Mouse (Mus musculus): ENCODE results near the gene Cldn16. TPM values are rescaled to one million over a fixed set of nuclear protein-coding genes. Genes with fewer than 3 reads are reported as not detected.
"Not testable (repeated sequence)": the region's sequence is repeated elsewhere in the genome, so short reads cannot be mapped to it uniquely, and the experiment has no call there.

The Cldn16 gene
- polyA plus RNA-seq, 1 experiment = not detected

- H3K4me1 ChIP-seq (ENCODE audit: control insufficient read depth, insufficient read depth, low read length) = no peaks in the 10 kb centered on the region
- no peak overlapping the region for H3K27ac ChIP-seq (ENCODE audit: control insufficient read depth, insufficient read depth, low read depth, low read length)
- TF ChIP-seq CTCF (IDR thresholded peaks at IDR 0.05; ENCODE audit: control insufficient read depth, insufficient read depth, insufficient replicate concordance, low read depth, low read length) = no peak
- TF ChIP-seq POLR2A (IDR thresholded peaks at IDR 0.05; ENCODE audit: control insufficient read depth, low read depth, low read length) = no peak
- no peaks in the 10 kb centered on the region for H3K36me3 ChIP-seq (ENCODE audit: control insufficient read depth, insufficient read depth, low read length)
- no peaks in the 10 kb centered on the region for H3K27me3 ChIP-seq (ENCODE audit: control insufficient read depth, insufficient read depth, low read length)
- H3K4me3 ChIP-seq (ENCODE audit: control insufficient read depth, low read depth, low read length) = no peak overlapping the region
Observed at GRCm38 (mm10) chr16:26447594-26447993, 15.3 kb upstream of the Cldn16 start.

DNA sequence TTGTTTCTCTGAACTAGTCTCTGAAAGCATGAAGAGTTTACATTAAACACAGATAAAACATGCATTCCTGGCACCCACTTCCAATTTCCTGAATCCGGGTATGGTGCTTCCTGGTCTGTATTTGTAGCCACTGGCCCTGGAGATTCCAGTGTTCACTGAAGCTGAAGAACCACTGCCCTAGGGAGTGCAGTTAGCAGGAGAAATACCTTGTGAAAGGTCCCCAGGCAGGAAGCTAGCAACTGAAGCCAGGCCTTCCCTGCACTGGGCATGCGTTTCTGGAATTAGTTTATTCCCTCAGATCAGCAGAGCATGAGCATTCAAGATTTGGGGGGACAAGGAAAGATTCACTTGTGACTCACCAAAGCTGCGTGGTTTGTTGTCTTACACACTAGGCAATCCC, 8.8 kb upstream of the Cldn16 start:
- no peaks in the 10 kb centered on the region for H3K4me1 ChIP-seq (ENCODE audit: control insufficient read depth, insufficient read depth, low read length)
- no peaks in the 10 kb centered on the region for H3K27me3 ChIP-seq (ENCODE audit: control insufficient read depth, insufficient read depth, low read length)
- TF ChIP-seq CTCF (IDR thresholded peaks at IDR 0.05; ENCODE audit: control insufficient read depth, insufficient read depth, insufficient replicate concordance, low read depth, low read length) = no peak
- TF ChIP-seq POLR2A (IDR thresholded peaks at IDR 0.05; ENCODE audit: control insufficient read depth, low read depth, low read length) = no peak
- H3K4me3 ChIP-seq (ENCODE audit: control insufficient read depth, low read depth, low read length) = no peak overlapping the region
- no peaks in the 10 kb centered on the region for H3K36me3 ChIP-seq (ENCODE audit: control insufficient read depth, insufficient read depth, low read length)
- H3K27ac ChIP-seq (ENCODE audit: control insufficient read depth, insufficient read depth, low read depth, low read length) = no peak overlapping the region

- Histone ChIP-seq H3K4me1 (ENCODE audit: control insufficient read depth, insufficient read depth, low read length) (no peaks in the 10 kb centered on the region), H3K4me3 (ENCODE audit: control insufficient read depth, low read depth, low read length) (no peak overlapping the region), H3K27ac (ENCODE audit: control insufficient read depth, insufficient read depth, low read depth, low read length) (no peak overlapping the region), H3K36me3 (ENCODE audit: control insufficient read depth, insufficient read depth, low read length) (no peaks in the 10 kb centered on the region), H3K27me3 (ENCODE audit: control insufficient read depth, insufficient read depth, low read length) (no peaks in the 10 kb centered on the region)
- TF ChIP-seq CTCF (IDR thresholded peaks at IDR 0.05; ENCODE audit: control insufficient read depth, insufficient read depth, insufficient replicate concordance, low read depth, low read length) (no peak), POLR2A (IDR thresholded peaks at IDR 0.05; ENCODE audit: control insufficient read depth, low read depth, low read length) (no peak)
Observed at GRCm38 (mm10) chr16:26456182-26456581, 6.8 kb upstream of the Cldn16 start.

GRCm38 (mm10) chr16:26466535-26466934, 3.6 kb downstream of the Cldn16 start:
- Histone ChIP-seq H3K36me3 (ENCODE audit: control insufficient read depth, insufficient read depth, low read length) (no peaks in the 10 kb centered on the region), H3K27me3 (ENCODE audit: control insufficient read depth, insufficient read depth, low read length) (no peaks in the 10 kb centered on the region), H3K27ac (ENCODE audit: control insufficient read depth, insufficient read depth, low read depth, low read length) (no peak overlapping the region), H3K4me3 (ENCODE audit: control insufficient read depth, low read depth, low read length) (no peak overlapping the region), H3K4me1 (ENCODE audit: control insufficient read depth, insufficient read depth, low read length) (no peaks in the 10 kb centered on the region)
- no peak for TF ChIP-seq POLR2A (IDR thresholded peaks at IDR 0.05; ENCODE audit: control insufficient read depth, low read depth, low read length)

GRCm38 (mm10) chr16:26471254-26471653, 8.3 kb downstream of the Cldn16 start:
- H3K4me3 ChIP-seq (ENCODE audit: control insufficient read depth, low read depth, low read length) = no peak overlapping the region
- H3K27me3 ChIP-seq (ENCODE audit: control insufficient read depth, insufficient read depth, low read length) = no peaks in the 10 kb centered on the region
- H3K4me1 ChIP-seq (ENCODE audit: control insufficient read depth, insufficient read depth, low read length) = no peaks in the 10 kb centered on the region
- no peak for TF ChIP-seq POLR2A (IDR thresholded peaks at IDR 0.05; ENCODE audit: control insufficient read depth, low read depth, low read length)
- no peak for TF ChIP-seq CTCF (IDR thresholded peaks at IDR 0.05; ENCODE audit: control insufficient read depth, insufficient read depth, insufficient replicate concordance, low read depth, low read length)
- no peak overlapping the region for H3K27ac ChIP-seq (ENCODE audit: control insufficient read depth, insufficient read depth, low read depth, low read length)
- H3K36me3 ChIP-seq (ENCODE audit: control insufficient read depth, insufficient read depth, low read length) = no peaks in the 10 kb centered on the region

GRCm38 (mm10) chr16:26495721-26496120, 32.8 kb downstream of the Cldn16 start:
- Histone ChIP-seq H3K4me3 (ENCODE audit: control insufficient read depth, low read depth, low read length) (no peak overlapping the region), H3K4me1 (ENCODE audit: control insufficient read depth, insufficient read depth, low read length) (no peaks in the 10 kb centered on the region), H3K27me3 (ENCODE audit: control insufficient read depth, insufficient read depth, low read length) (no peaks in the 10 kb centered on the region)

DNA sequence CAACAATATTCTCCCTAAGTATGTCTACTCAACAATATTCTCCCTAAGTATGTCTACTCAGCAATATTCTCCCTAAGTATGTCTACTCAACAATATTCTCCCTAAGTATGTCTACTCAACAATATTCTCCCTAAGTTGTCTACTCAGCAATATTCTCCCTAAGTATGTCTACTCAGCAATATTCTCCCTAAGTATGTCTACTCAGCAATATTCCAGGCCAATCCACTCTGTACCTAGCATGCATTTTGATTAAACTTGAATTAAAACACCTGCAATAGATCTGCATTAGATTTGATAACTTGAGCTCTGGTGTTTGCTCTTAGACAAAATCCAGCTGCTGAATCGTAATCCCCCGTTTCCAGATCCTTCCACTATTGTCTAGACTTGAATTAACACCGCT, 36.8 kb downstream of the Cldn16 start:
- not testable (repeated sequence) for H3K36me3 ChIP-seq (ENCODE audit: control insufficient read depth, insufficient read depth, low read length); H3K27me3 ChIP-seq (ENCODE audit: control insufficient read depth, insufficient read depth, low read length); H3K27ac ChIP-seq (ENCODE audit: control insufficient read depth, insufficient read depth, low read depth, low read length); H3K4me3 ChIP-seq (ENCODE audit: control insufficient read depth, low read depth, low read length); H3K4me1 ChIP-seq (ENCODE audit: control insufficient read depth, insufficient read depth, low read length)

More at GRCm38 (mm10) chr16:26495721-26496120, 32.8 kb downstream of the Cldn16 start:
- Histone ChIP-seq H3K36me3 (ENCODE audit: control insufficient read depth, insufficient read depth, low read length) (no peaks in the 10 kb centered on the region), H3K27ac (ENCODE audit: control insufficient read depth, insufficient read depth, low read depth, low read length) (no peak overlapping the region)
- TF ChIP-seq POLR2A (IDR thresholded peaks at IDR 0.05; ENCODE audit: control insufficient read depth, low read depth, low read length) = no peak

DNA sequence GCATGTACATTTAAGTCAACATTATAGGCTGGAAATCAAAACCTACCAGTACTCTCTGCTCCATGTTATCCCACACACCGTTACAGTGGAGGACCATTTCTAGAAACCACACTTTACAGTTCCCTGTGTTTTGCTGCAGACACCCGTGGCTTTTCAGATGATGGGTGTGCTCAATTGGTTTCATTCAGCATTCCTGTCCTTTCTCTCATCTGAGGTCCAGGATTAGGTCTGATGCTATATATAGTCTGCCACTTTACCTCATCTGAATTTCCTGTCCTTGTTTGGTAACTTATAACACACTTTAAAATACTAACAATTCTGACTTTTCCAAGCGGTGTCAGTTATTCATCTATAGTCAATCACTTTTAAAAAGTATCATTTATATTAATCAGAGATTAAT, 37.8 kb downstream of the Cldn16 start:
- Histone ChIP-seq H3K27ac (ENCODE audit: control insufficient read depth, insufficient read depth, low read depth, low read length) (no peak overlapping the region), H3K27me3 (ENCODE audit: control insufficient read depth, insufficient read depth, low read length) (no peaks in the 10 kb centered on the region)
- no peak for TF ChIP-seq CTCF (IDR thresholded peaks at IDR 0.05; ENCODE audit: control insufficient read depth, insufficient read depth, insufficient replicate concordance, low read depth, low read length)
- no peak for TF ChIP-seq POLR2A (IDR thresholded peaks at IDR 0.05; ENCODE audit: control insufficient read depth, low read depth, low read length)

More for the DNA sequence above, 37.8 kb downstream of the Cldn16 start:
- Histone ChIP-seq H3K4me3 (ENCODE audit: control insufficient read depth, low read depth, low read length) (no peak overlapping the region), H3K4me1 (ENCODE audit: control insufficient read depth, insufficient read depth, low read length) (no peaks in the 10 kb centered on the region), H3K36me3 (ENCODE audit: control insufficient read depth, insufficient read depth, low read length) (no peaks in the 10 kb centered on the region)

Measured in testis, adult 2 months (tissue).